Mouse (Mus musculus): ENCODE measurements around the gene Gm20517.

Gm20517 gene

GRCm38 (mm10) chr17:47610849-47611660 is at the start of gene Gm20517, which contains the start of the genes Bysl and Med20:
Gene Gm20517 (plus strand): TSS chr17:47611589.
Gene Bysl (minus strand): TSS chr17:47611492.
Gene Med20 (plus strand): TSS chr17:47611582.
- DNase-seq (ENCODE audit: low spot score in 2 of 2): peak; percentile 93 to 94

DNA sequence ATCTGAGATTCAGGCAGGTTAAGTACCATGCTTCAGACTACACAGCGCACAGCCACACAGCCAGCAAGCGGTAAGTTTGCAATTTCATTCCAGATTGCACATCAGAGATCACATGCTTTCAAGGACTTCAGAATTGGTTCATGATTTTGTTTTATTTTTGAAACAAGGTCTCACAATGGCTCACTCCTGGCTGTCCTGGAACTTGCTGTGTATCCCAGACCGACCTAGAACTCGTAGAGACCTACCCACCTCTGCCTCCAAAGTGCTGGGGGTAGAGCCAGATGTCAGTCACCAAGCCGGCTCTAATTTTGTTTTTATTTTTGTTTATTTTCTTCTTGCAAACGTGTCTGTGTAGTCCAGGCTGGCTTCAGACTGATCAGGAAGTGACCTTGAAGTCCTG is 48.5 kb upstream of the Gm20517 start:
- DNase-seq (ENCODE audit: low spot score in 2 of 2): no peak

- no peak for DNase-seq (ENCODE audit: low spot score in 2 of 2)
These were observed 46.8 kb upstream of the Gm20517 start for GRCm38 (mm10) chr17:47564612-47565011.

- no peak for DNase-seq (ENCODE audit: low spot score in 2 of 2)
These were observed 45.3 kb upstream of the Gm20517 start for GRCm38 (mm10) chr17:47566133-47566532.

DNA sequence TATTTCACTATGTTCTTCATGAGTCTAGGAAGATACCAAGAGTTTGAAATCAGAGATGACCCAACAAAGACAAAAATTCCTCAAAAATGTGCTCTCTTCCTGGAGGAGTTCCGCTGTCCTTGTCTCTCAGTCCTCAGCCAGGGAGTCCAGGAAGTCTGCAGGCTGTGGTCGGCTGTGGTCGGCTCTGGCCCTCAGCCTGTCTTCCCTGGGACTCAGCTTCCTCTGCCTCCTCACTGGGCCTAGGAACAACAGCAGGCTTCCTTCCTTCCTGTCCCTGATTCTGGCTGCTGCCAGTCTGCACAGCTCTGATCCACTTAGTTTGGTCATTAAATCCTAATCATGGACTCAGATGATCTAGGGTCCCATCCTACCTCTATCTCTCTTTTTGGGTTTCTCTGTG is 44.1 kb upstream of the Gm20517 start:
- no peak for DNase-seq (ENCODE audit: low spot score in 2 of 2)

DNA sequence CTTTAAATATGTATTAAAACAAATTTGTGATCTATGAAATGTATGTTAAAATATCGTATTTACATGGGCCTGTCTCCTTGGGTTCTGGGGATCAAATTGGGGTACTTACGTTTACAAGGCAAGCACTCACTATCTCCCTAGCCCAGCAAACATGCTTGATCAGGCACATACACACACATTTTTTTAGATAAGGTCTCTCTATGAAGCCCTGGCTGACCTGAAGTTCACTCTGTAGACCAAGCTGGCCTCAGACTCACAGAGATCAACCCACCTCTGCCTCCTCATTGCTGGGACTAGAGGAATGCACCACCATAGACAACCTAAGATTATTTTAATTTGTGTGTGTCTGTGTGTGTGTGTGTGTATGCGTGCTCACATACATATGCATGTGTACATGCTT is 43.0 kb upstream of the Gm20517 start:
- no peak for DNase-seq (ENCODE audit: low spot score in 2 of 2)

- no peak for DNase-seq (ENCODE audit: low spot score in 2 of 2)
These were observed 42.4 kb upstream of the Gm20517 start for GRCm38 (mm10) chr17:47568951-47569527.

- DNase-seq (ENCODE audit: low spot score in 2 of 2): no peak
These were observed 39.8 kb upstream of the Gm20517 start for GRCm38 (mm10) chr17:47571621-47572020.

DNA sequence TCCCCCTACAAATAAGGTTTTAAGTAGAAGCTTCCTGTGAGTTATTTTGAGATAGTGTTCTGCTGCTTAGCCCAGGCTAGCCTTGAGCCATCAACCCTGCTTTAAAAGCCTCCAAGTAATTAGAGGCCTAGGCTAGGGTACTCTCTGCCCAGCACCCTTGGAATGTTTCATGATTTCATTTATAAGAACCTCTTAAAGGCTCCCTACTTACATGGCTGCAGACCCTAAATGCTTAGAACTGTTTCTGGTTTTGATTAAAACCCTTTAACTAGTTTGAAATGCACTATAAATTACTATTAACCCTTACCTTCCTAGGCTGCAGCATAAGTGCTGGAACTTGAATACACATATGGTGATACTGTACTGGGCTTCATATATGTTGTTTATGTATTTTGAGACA is 39.0 kb upstream of the Gm20517 start:
- no peak for DNase-seq (ENCODE audit: low spot score in 2 of 2)

DNA sequence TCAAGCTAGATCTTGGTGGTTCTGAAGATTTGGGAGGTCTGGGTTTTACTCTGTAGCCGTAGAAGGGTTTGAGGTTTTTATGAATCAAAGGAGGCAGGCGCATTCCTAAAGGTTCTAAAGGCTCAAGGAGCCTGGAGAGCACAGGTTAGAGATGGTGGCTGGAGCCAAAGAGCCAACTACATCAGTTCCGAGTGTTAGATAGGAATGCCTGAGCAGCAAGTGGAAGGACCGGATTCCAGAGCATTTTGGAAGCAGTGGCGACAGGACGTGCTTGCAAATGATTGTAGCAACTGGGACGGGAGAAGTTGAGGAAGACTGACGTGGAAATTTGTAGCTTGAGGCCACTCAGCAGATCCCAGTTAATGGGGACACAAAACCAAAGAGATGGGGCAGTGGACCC is 37.4 kb upstream of the Gm20517 start:
- no peak for DNase-seq (ENCODE audit: low spot score in 2 of 2)

- DNase-seq (ENCODE audit: low spot score in 2 of 2): no peak
These were observed 36.6 kb upstream of the Gm20517 start for GRCm38 (mm10) chr17:47574830-47575229.

GRCm38 (mm10) chr17:47578655-47579054 is 32.7 kb upstream of the Gm20517 start:
- no peak for DNase-seq (ENCODE audit: low spot score in 2 of 2)

DNA sequence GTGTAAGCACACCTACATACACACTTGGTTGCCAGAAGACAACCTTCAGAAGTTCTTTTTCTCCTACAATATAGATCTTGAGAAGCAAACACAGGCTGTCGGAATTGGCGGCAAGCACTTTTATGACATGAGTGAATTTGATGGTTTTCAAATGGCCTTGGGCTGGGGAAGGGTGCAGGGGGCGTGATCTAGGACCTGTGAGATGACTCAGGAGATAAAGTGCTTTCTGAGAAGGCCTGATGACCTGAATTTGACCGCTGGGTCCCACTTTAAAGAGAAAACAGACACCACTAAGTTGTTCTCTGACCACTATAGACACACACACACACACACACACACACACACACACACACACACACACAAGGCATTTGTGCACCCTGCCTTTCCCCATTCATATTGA is 30.4 kb upstream of the Gm20517 start:
- no peak for DNase-seq (ENCODE audit: low spot score in 2 of 2)

GRCm38 (mm10) chr17:47588517-47588916 is 22.9 kb upstream of the Gm20517 start:
- no peak for DNase-seq (ENCODE audit: low spot score in 2 of 2)

- no peak for DNase-seq (ENCODE audit: low spot score in 2 of 2)
These were observed 20.3 kb upstream of the Gm20517 start for GRCm38 (mm10) chr17:47591073-47591472.

DNA sequence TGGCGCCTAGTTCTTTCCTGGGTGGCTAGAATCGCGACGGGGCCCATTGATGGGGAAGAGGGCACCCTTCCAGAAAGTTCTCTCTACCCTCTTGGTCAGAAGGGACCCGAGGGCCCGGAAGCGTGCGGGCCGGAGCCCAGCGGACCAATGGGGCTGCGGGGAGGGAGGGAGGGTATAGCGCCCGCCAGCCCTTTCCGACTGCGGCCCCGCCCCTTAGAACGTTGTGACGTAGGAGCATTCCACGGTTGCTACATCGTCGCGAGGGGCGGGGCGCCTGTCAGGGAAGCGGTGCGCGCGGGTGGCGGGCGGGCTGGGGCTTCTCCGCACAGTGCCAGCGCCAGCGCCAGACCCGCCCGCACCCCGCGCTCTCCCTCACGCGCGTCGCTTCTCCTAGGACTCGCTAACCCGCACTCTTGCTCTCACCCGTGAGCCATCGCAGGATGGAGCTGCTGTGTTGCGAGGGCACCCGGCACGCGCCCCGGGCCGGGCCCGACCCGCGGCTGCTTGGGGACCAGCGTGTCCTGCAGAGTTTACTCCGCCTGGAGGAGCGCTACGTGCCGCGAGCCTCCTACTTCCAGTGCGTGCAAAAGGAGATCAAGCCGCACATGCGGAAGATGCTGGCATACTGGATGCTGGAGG is 18.1 kb upstream of the Gm20517 start:
- peak; percentile 84 to 89 for DNase-seq (ENCODE audit: low spot score in 2 of 2)

GRCm38 (mm10) chr17:47593854-47594182 is 17.6 kb upstream of the Gm20517 start:
- DNase-seq (ENCODE audit: low spot score in 2 of 2): no peak

GRCm38 (mm10) chr17:47594183-47594968 is 17.0 kb upstream of the Gm20517 start:
- DNase-seq (ENCODE audit: low spot score in 2 of 2): peak in 1 of 2 experiments; percentile 53

- no peak for DNase-seq (ENCODE audit: low spot score in 2 of 2)
These were observed 16.5 kb upstream of the Gm20517 start for GRCm38 (mm10) chr17:47594969-47595247.

DNA sequence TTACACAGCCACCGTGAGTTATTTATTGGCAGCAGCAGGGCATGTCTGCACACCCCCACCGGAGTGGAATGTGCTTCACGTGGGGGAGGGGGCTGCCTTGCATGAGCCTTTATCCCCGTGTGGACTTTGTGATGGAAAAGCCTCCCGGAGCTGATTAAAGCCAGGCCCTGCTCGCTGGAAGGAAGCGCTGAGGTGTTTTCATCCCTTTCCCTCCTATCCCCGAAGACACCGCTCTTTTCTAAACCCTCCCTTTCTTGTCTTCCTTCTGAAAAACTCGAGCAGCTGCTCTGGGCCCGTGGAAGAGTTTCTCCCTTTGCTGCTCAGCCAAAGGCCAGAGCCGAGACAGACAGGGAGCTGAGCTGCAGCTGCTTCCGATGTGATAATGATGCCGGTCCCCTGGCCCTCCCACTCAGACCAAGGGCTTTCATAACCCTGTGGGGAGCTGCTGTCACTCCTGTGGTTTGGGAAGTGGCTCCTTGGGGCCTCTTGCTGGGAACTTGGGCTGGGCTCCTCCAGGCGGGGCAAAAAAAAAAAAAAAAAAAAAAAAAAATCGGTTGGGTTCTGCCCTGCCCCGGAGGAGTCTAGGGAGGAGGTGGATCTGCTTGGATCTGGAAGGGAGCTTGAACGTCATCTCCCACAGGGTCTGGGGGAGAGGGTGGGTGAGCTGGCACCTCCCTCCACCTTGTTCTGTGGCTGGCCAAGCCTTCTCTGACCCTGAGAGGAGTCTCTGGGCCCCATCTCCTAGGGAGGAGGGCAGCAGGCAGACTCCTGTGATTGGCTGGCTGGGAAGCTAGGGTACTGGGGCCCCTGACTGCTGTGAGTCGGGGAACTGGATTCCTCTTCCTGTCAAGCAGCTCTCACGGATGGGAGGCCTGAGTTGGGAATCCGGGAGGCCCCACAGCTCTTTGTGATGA is 15.9 kb upstream of the Gm20517 start:
- peak in 1 of 2 experiments; percentile 48 for DNase-seq (ENCODE audit: low spot score in 2 of 2)

GRCm38 (mm10) chr17:47596162-47596838 is 15.1 kb upstream of the Gm20517 start:
- DNase-seq (ENCODE audit: low spot score in 2 of 2): peak in 1 of 2 experiments; percentile 11

Data from urinary bladder, adult 18-20 months (tissue).